Mouse (Mus musculus): ENCODE results near the gene Znrf4.
A peak's percentile ranks its signal among the peaks of the same experiment; 100 is the strongest.

Znrf4 gene

DNA sequence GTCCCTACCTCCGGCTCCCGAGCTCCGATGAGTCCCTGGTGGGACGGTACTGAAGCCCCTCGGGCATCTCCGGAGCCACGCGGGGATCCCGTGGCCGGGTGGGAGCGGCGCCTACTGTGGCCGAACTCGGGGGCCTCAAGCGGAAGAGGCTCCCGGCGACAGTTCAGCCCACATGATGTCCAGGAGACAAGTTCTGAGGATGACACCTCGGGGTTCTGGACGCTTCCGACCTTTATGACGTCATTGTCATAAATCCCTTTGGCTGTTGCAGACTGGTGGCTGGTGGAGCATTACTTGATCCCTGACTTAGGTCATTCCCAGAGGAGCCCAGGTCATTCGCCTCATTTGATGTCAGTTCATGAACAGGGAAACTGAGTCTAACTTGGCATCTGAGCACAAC lies at the start of gene Znrf4:
Gene Znrf4 (minus strand): TSS at position 122 of the 400 bp plus-strand sequence.
- no peak for DNase-seq (ENCODE audit: low spot score in 2 of 2)

DNA sequence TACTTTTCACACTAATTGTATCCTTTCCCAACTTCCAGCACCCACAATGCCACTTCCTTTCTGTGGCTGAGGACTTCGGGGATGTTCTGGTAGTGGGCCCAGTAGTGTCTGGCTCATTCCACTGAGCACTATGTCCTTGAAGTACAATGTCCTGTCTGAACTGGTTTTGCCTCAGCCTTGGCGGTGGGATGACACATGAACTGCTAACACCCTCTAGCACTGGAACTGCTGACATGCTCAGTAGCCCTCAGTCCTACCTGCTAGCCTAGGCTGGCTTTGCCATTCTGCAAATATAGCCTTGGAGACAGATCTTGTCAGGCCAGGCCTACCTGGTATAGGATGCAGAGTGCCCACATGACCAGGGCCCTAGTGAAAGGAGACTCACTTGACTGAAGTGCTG lies 49.6 kb upstream of the Znrf4 start:
- DNase-seq (ENCODE audit: low spot score in 2 of 2) = no peak

- DNase-seq (ENCODE audit: low spot score in 2 of 2) = no peak
Observed at GRCm38 (mm10) chr17:56560131-56560530, 47.9 kb upstream of the Znrf4 start.

DNA sequence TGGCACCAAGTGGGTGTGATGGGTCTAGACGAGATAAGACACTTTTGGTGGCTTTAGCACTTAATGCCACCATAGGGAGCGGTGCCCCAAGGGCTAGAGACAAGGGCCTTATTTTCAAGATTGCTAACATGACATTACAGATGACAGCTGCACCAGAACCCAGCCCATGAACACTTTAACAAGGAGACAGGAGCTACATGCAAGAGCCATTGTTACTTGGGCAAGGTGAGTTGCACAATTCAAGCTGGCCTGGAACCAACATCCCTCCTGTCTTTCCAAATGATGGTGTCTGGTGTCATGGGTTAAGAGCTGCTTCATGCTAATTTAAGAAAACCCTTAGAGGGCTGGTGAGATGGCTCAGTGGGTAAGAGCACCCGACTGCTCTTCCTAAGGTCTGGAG lies 47.2 kb upstream of the Znrf4 start:
- no peak for DNase-seq (ENCODE audit: low spot score in 2 of 2)

DNA sequence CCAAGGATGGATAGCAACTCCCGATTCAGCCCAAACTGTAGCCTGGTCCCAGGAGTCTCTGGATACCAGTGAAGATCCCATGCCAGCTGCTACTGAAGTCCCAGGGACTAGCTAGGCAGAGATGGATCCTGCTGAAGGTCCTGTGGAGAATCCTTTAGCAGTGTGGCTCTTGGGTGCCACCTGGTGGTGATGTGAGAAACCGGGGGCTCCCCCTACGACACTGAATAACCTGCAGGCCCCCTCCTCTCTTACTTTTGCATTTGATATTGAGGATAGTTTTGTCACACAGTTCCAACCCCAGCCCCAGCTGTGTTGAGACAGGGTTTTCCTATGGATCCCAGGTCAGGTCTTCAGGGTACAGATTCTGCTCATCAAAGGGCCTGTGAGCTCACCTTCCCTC lies 46.2 kb upstream of the Znrf4 start:
- peak; percentile 61 to 68 for DNase-seq (ENCODE audit: low spot score in 2 of 2)

- DNase-seq (ENCODE audit: low spot score in 2 of 2) = no peak
Observed at GRCm38 (mm10) chr17:56554122-56554551, 41.9 kb upstream of the Znrf4 start, which contains the start of gene Gm20219. Gm20219 (minus strand) TSS chr17:56554387.

DNA sequence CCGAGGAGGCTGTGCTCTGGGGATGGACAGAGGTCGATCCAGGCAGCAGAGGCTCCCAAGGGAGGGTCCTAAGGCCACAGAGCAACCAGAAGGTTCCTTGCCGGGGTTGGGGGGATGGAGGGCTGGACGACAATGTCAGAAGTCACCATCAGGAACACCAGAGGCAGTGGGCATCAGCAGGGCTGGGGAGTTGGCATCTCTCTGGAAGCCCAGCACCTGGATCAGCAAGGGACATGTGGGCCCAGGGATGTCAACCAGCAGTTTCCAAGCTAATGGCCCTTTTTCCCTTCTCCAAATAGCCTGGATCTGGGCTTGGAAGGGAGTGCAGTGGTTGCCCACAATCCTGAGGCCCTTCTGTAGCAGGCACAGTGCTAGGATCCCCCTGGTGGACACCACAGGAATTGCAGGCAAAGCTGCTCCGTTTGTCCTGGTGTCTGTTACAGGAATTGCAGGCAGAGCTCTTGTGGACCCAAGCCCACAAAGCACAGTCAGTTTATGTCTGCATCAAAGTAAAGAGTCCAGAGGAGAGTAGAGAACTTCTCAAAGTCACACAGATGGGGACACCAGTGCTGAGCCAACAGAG lies 40.6 kb upstream of the Znrf4 start:
- DNase-seq (ENCODE audit: low spot score in 2 of 2) = peak; percentile 70 to 74

DNA sequence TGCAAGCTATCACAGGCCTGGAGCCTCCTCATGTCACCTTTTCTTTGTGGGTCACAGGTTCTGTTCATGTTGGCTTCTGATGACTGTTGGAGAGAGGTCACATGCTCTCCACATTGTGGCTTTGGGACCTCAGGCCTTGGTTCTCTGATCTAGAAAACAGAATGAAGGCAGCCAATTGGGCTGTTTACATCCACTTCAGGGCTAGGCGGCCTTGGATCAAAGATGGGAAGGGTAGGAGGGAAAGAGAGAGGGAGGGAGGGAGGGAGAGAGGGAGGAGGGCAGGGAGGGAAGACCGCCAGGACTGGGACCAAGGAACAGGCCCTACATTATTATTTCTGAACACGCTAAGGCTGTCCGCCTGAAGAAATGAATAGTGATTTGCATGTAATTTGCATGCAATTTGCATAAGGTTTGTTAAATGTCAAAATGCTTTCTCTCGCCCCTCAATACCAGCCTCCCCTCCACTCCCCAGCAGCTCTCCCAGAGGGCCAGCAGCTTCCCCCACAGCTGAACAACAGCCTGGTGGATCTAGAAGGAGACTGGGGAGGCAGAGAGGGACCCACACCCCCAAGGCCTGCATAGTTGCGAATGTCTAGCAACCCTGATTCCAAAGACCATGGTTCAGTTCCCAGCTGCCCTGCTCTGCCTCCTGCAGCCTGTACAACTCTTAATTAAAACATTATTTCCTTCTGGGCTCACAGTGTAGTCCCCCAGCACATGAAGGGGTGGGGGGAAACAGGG lies 39.8 kb upstream of the Znrf4 start:
- DNase-seq (ENCODE audit: low spot score in 2 of 2) = no peak

GRCm38 (mm10) chr17:56550784-56551475 lies 38.7 kb upstream of the Znrf4 start:
- peak in 1 of 2 experiments; percentile 2 for DNase-seq (ENCODE audit: low spot score in 2 of 2)

GRCm38 (mm10) chr17:56548605-56549105 lies 36.4 kb upstream of the Znrf4 start:
- no peak for DNase-seq (ENCODE audit: low spot score in 2 of 2)

GRCm38 (mm10) chr17:56547846-56548604 lies 35.8 kb upstream of the Znrf4 start:
- DNase-seq (ENCODE audit: low spot score in 2 of 2) = no peak

GRCm38 (mm10) chr17:56547116-56547845 lies 35.0 kb upstream of the Znrf4 start:
- DNase-seq (ENCODE audit: low spot score in 2 of 2) = no peak

- DNase-seq (ENCODE audit: low spot score in 2 of 2) = no peak
Observed at GRCm38 (mm10) chr17:56546576-56546975, 34.3 kb upstream of the Znrf4 start.

DNA sequence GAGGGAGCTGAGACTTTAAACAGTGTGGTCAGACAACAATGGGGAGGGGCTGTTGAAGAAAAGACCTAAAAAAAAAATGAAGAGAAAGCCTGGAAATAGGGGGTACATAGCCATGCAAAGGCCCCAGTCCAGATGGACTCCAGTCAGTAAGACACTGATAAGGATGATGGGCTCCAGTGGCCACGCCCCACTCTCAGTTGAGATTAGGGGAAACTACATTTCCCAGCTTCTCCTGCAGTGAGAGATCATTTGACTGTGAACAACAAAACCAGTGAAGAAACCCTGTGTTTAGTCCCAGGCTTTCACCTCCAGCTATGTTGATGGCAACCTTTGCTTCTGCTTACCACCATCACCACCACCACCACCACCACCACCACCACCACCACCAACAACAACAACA lies 33.7 kb upstream of the Znrf4 start:
- DNase-seq (ENCODE audit: low spot score in 2 of 2) = no peak

- no peak for DNase-seq (ENCODE audit: low spot score in 2 of 2)
Observed at GRCm38 (mm10) chr17:56544699-56545387, 32.6 kb upstream of the Znrf4 start.

- DNase-seq (ENCODE audit: low spot score in 2 of 2) = no peak
Observed at GRCm38 (mm10) chr17:56543684-56544224, 31.5 kb upstream of the Znrf4 start.

- DNase-seq (ENCODE audit: low spot score in 2 of 2) = no peak
Observed at GRCm38 (mm10) chr17:56542736-56543135, 30.5 kb upstream of the Znrf4 start.

GRCm38 (mm10) chr17:56540562-56540975 lies 28.3 kb upstream of the Znrf4 start:
- no peak for DNase-seq (ENCODE audit: low spot score in 2 of 2)

GRCm38 (mm10) chr17:56537912-56538311 lies 25.7 kb upstream of the Znrf4 start:
- no peak for DNase-seq (ENCODE audit: low spot score in 2 of 2)

- no peak for DNase-seq (ENCODE audit: low spot score in 2 of 2)
Observed at GRCm38 (mm10) chr17:56536874-56537273, 24.6 kb upstream of the Znrf4 start.
